Mouse (Mus musculus) stomach, embryonic 15.5 days (tissue): ENCODE data around the gene Hist1h2bl. TPM values are rescaled to one million over a fixed set of nuclear protein-coding genes. Genes with fewer than 3 reads are reported as not detected.

Experiments
- ATAC-seq: fragments of 200-750 bp; cut with Nextera tagmentation; 2 replicates; pipeline ENCODE4 v1.8.0; 2017; ENCODE audit warnings: low read depth, moderate number of reproducible peaks, moderate TSS enrichment; ENCODE audit not compliant: insufficient read depth, low FRiP score
- H3K27ac ChIP-seq: fragments of 300-500 bp; sonication (generic); 2 replicates; pipeline ENCODE4 v1.5.1; 2015; ENCODE audit warnings: mild to moderate bottlenecking, inconsistent platforms
- H3K27me3 ChIP-seq: fragments of 300-500 bp; sonication (generic); replicated peaks from 2 replicates; pipeline ENCODE4 v1.6.1; 2015; ENCODE audit warnings: inconsistent platforms
- H3K36me3 ChIP-seq: fragments of 300-500 bp; sonication (generic); 2 replicates; pipeline ENCODE4 v1.6.1; 2015; ENCODE audit warnings: inconsistent platforms
- H3K4me1 ChIP-seq: fragments of 300-500 bp; sonication (generic); 2 replicates; pipeline ENCODE4 v1.6.1; 2015; ENCODE audit warnings: inconsistent platforms
- H3K4me2 ChIP-seq: fragments of 300-500 bp; sonication (generic); 2 replicates; pipeline ENCODE4 v1.6.1; 2015; ENCODE audit warnings: mild to moderate bottlenecking, inconsistent platforms
- H3K4me3 ChIP-seq: fragments of 300-500 bp; sonication (generic); replicated peaks from 2 replicates; pipeline ENCODE4 v1.5.1; 2015; ENCODE audit warnings: inconsistent platforms
- H3K9ac ChIP-seq: fragments of 300-500 bp; sonication (generic); 2 replicates; pipeline ENCODE4 v1.6.1; 2015; ENCODE audit warnings: inconsistent platforms
- H3K9me3 ChIP-seq: fragments of 300-500 bp; sonication (generic); 2 replicates; pipeline ENCODE4 v1.6.1; 2016; ENCODE audit warnings: inconsistent platforms
- WGBS: fragments of 180-500 bp; shearing (Covaris S2); methylation state at CpG from one replicate; pipeline ENCODE4 v1.1.7; 2015; 5-methylcytosine and 5-hydroxymethylcytosine counted together
- microRNA-seq: library from miRNA; unstranded; fragments of <30 nt; microRNA quantifications from one replicate; pipeline ENCODE4, GENCODE M21; 2016
- polyA plus RNA-seq: library from polyadenylated mRNA; unstranded; fragments of >200 nt; fragmentation: Nextera tagmentation; extraction: Ambion mirVana; gene quantifications from 2 replicates; pipeline ENCODE4 v1.2.1, GENCODE M21; 2015

Gene Hist1h2bl
- polyA plus RNA-seq, 1 experiment from 2014 or later, result 4.4 TPM

- no peak within 1 kb of the TSS for H3K9ac ChIP-seq
- no peaks in the 10 kb centered on the region for H3K36me3 ChIP-seq
- no peaks in the 10 kb centered on the region for H3K4me1 ChIP-seq
- no peaks in the 10 kb centered on the region for H3K27me3 ChIP-seq
- no peak within 1 kb of the TSS for H3K27ac ChIP-seq
- H3K4me2 ChIP-seq, result no peak within 1 kb of the TSS
- no peak within 1 kb of the TSS for H3K4me3 ChIP-seq
- WGBS, result 76% methylated on average over 2 of the region's 2 CpGs
- no peak for ATAC-seq
- H3K9me3 ChIP-seq, result no peaks in the 10 kb centered on the region
Measured at GRCm38 (mm10) chr13:21677305-21677704, 38.6 kb downstream of the Hist1h2bl start, which contains the start of gene Olfr1360. Gene Olfr1360 (minus strand): TSS chr13:21677405.

Small RNA genes lying within 50 kb of the gene (microRNA-seq; reads per million reads assigned to microRNA genes)
- gene Gm44357, result not detected
- not detected for gene Gm44367
- gene Gm44454, result not detected

Other genes with a start within 250 kb of the Hist1h2bl start
- gene Nkapl, start 247.6 kb downstream of the Hist1h2bl start, polyA plus RNA-seq, result 2.4 and 2.6 TPM in 2 replicates
- 2.9 and 3.1 TPM in 2 replicates for gene Zkscan4, start 237.2 kb downstream of the Hist1h2bl start, polyA plus RNA-seq
- gene Gm10065, start 236.7 kb downstream of the Hist1h2bl start, polyA plus RNA-seq, result not detected in 2 replicates
- gene AK157302, start 220.9 kb downstream of the Hist1h2bl start, polyA plus RNA-seq, result 0.68 and 1.1 TPM in 2 replicates
- 8.8 and 32.6 TPM in 2 replicates for gene Gm11273, start 214.7 kb downstream of the Hist1h2bl start, polyA plus RNA-seq
- gene Zkscan8, start 185.0 kb downstream of the Hist1h2bl start, polyA plus RNA-seq, result 5.4 and 5.5 TPM in 2 replicates
- gene Olfr1366, start 173.3 kb downstream of the Hist1h2bl start, polyA plus RNA-seq, result 0.26 and 0.27 TPM in 2 replicates
- 0.06 TPM in 1 of 2 replicates, not detected in the other for gene Olfr1535, start 156.2 kb downstream of the Hist1h2bl start, polyA plus RNA-seq
- gene Olfr1364, start 134.4 kb downstream of the Hist1h2bl start, polyA plus RNA-seq, result not detected in 2 replicates
- not detected in 2 replicates for gene Olfr1362, start 102.1 kb downstream of the Hist1h2bl start, polyA plus RNA-seq
- not detected in 2 replicates for gene Olfr11, start 73.6 kb downstream of the Hist1h2bl start, polyA plus RNA-seq
- not detected in 2 replicates for gene Olfr1361, start 52.8 kb downstream of the Hist1h2bl start, polyA plus RNA-seq
- gene Olfr1360, start 38.7 kb downstream of the Hist1h2bl start, polyA plus RNA-seq, result not detected in 2 replicates
- gene Olfr1359, start 18.0 kb downstream of the Hist1h2bl start, polyA plus RNA-seq, result not detected in 2 replicates
- gene Hist1h2ai, start 279 bp upstream of the Hist1h2bl start, polyA plus RNA-seq, result 25.1 TPM in 2 replicates
- 4.7 and 6.3 TPM in 2 replicates for gene Hist1h3h, start 1.5 kb upstream of the Hist1h2bl start, polyA plus RNA-seq
- gene Hist1h2bm, start 5.9 kb upstream of the Hist1h2bl start, polyA plus RNA-seq, result 2.5 and 3.3 TPM in 2 replicates
- 2.9 and 3.6 TPM in 2 replicates for gene Hist1h4j, start 18.9 kb upstream of the Hist1h2bl start, polyA plus RNA-seq
- gene Hist1h4k, start 34.4 kb upstream of the Hist1h2bl start, polyA plus RNA-seq, result 2.4 and 3.2 TPM in 2 replicates
- gene Hist1h2ak, start 37.7 kb upstream of the Hist1h2bl start, polyA plus RNA-seq, result 28.6 and 40.6 TPM in 2 replicates
- gene Hist1h2bn, start 38.0 kb upstream of the Hist1h2bl start, polyA plus RNA-seq, result 3.3 and 6.0 TPM in 2 replicates
- gene Hist1h1b, start 64.5 kb upstream of the Hist1h2bl start, polyA plus RNA-seq, result 25.3 and 26.3 TPM in 2 replicates
- gene Hist1h3i, start 67.2 kb upstream of the Hist1h2bl start, polyA plus RNA-seq, result 109 and 120 TPM in 2 replicates
- 9.6 and 16.6 TPM in 2 replicates for gene Hist1h2an, start 71.1 kb upstream of the Hist1h2bl start, polyA plus RNA-seq
- gene Hist1h2bp, start 71.3 kb upstream of the Hist1h2bl start, polyA plus RNA-seq, result 1.4 and 2.1 TPM in 2 replicates
- 17.3 and 17.7 TPM in 2 replicates for gene Hist1h2bq, start 94.1 kb upstream of the Hist1h2bl start, polyA plus RNA-seq
- 1.7 TPM in 1 of 2 replicates, not detected in the other for gene Hist1h2ao, start 94.3 kb upstream of the Hist1h2bl start, polyA plus RNA-seq
- gene Hist1h4m, start 95.6 kb upstream of the Hist1h2bl start, polyA plus RNA-seq, result 0.68 TPM in 1 of 2 replicates, not detected in the other
- gene Hist1h4n, start 116.1 kb upstream of the Hist1h2bl start, polyA plus RNA-seq, result 14.0 and 15.4 TPM in 2 replicates
- gene Hist1h2ap, start 117.4 kb upstream of the Hist1h2bl start, polyA plus RNA-seq, result 2,912 and 3,763 TPM in 2 replicates
- gene Hist1h2br, start 117.6 kb upstream of the Hist1h2bl start, polyA plus RNA-seq, result 19.8 and 19.9 TPM in 2 replicates
- 7.8 and 8.5 TPM in 2 replicates for gene Zfp184, start 229.0 kb upstream of the Hist1h2bl start, polyA plus RNA-seq